Mouse (Mus musculus): ENCODE data around the gene Plppr1. TPM values are rescaled to one million over a fixed set of nuclear protein-coding genes. Genes with fewer than 3 reads are reported as not detected.
A peak's percentile ranks its signal among the peaks of the same experiment; 100 is the strongest.

Gene Plppr1
- total RNA-seq, 2 experiments from 2014 or later, result 8.7 TPM

DNA sequence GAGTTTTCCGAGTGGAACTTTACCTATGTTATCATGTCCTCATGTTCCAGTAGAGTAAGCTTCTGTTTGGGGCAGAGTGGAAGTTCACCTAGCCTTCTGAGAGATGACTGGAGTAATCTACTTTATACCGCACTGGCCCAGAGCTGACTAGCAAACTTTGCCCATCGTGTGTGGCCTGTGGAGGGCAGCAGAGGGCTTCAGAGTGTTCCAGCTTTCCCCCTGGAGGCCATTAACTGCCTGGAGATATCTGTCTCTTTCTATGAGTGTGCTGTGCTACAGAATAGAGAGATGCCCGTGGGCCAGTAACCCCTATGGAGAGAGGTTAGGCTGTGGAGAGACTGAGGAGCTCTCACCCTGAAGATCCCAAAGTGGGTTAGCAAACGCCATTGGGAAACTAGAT, 94.8 kb downstream of the Plppr1 start:
- Histone ChIP-seq H3K4me3 (no peak overlapping the region), H3K27ac (no peak overlapping the region)
- peak; percentile 84 for TF ChIP-seq CTCF (conservative IDR thresholded peaks at IDR 0.05)
- DNase-seq (ENCODE audit: low spot score in 2 of 2), result peak; percentile 52 to 68

GRCm38 (mm10) chr4:49156781-49157180, 97.7 kb downstream of the Plppr1 start:
- TF ChIP-seq CTCF (conservative IDR thresholded peaks at IDR 0.05), result no peak
- Histone ChIP-seq H3K27ac (no peak overlapping the region), H3K4me3 (no peak overlapping the region)
- no peak for DNase-seq (ENCODE audit: low spot score in 2 of 2)

- no peak for DNase-seq (ENCODE audit: low spot score in 2 of 2)
- Histone ChIP-seq H3K27ac (no peak overlapping the region), H3K4me3 (no peak overlapping the region)
- TF ChIP-seq CTCF (conservative IDR thresholded peaks at IDR 0.05), result no peak
These were observed 104.2 kb downstream of the Plppr1 start for GRCm38 (mm10) chr4:49163285-49163684.

DNA sequence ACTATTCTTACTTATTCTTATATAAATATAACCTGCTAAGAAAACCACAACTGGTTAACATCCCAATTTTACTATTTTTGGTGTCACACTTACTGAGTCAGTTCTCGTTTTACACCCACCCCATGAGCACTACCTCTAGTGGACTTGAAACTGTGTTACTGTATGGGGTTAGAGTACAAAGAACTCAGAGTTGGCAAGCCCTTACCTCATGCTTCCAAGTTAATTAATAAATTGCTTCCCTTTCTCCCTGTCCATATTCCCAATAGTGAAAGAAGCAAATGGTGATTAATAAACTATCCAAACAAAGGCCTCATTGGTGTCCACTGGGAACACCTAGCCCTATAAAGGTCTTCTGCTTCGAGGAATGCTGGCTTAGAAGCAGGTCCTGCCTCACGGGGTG, 107.3 kb downstream of the Plppr1 start:
- DNase-seq (ENCODE audit: low spot score in 2 of 2), result no peak
- TF ChIP-seq CTCF (conservative IDR thresholded peaks at IDR 0.05), result no peak
- H3K4me3 ChIP-seq, result no peak overlapping the region
- H3K27ac ChIP-seq, result no peak overlapping the region

GRCm38 (mm10) chr4:49167030-49167429, 108.0 kb downstream of the Plppr1 start:
- Histone ChIP-seq H3K27ac (no peak overlapping the region), H3K4me3 (no peak overlapping the region)
- TF ChIP-seq CTCF (conservative IDR thresholded peaks at IDR 0.05), result no peak
- DNase-seq (ENCODE audit: low spot score in 2 of 2), result no peak

DNA sequence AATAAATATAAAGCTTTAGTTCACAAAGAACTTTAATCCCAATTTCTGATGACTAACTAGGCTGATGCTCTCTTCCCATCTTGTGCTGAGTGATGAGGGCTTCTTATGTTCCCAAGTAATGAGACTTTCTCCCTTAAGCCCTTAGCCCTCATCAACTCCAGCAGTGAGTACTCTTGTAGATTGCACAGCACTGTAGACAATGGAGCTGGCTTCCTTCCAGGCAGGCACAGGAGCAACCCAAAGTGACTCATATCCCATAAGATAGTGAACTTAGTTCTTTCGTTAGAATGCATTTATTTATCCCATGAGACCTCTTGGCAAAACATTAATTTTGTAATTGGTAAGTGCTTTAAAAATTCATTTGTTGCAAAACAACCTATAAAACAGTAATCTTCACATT, 110.4 kb downstream of the Plppr1 start:
- no peak overlapping the region for H3K27ac ChIP-seq
- H3K4me3 ChIP-seq, result no peak overlapping the region
- TF ChIP-seq CTCF (conservative IDR thresholded peaks at IDR 0.05), result no peak
- DNase-seq (ENCODE audit: low spot score in 2 of 2), result no peak

DNA sequence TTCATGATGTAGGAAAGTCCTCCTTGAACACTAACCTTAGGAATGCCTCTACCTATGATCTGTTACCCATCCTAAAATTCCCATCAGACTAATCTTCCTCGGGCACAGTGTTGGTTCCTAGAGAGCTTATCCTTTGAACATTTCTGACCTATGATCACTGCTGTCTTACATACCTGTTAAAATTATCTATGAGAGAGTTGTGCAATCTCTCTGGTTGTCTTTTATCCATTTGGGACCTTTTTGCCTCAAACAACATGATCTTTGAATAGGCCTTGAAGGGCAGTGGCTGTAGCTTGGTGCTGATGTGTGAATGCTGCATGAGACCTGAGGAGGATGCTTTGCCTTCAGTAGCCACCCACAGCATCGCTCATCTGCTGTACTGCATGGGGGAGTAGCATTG, 119.0 kb downstream of the Plppr1 start:
- DNase-seq (ENCODE audit: low spot score in 2 of 2), result no peak
- no peak for TF ChIP-seq CTCF (conservative IDR thresholded peaks at IDR 0.05)
- Histone ChIP-seq H3K4me3 (no peak overlapping the region), H3K27ac (0 out of 2 replicates have a peak overlapping the region, but pooled peaks have one; percentile 25)

DNA sequence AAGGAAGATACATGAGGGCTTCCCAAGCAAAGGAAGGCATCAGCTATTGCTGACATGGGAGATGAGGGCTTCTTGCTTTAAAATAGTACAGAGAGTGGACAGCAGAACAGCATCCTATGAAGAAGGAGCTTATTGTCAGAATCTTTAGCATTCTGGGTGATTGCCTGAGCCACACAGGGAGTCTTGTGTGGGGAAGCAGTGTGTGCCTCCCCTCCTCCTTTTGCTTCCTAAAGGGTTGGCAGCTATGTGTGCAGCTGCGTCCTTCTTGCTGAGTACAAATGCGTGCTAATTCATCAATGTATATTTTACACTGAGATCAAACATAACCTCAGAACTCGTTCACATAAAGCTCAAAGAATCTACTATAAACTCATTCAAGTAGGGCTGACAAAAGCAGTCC, 119.8 kb downstream of the Plppr1 start:
- no peak for TF ChIP-seq CTCF (conservative IDR thresholded peaks at IDR 0.05)
- DNase-seq (ENCODE audit: low spot score in 2 of 2), result no peak
- no peak overlapping the region for H3K4me3 ChIP-seq
- H3K27ac ChIP-seq, result peak overlapping the region; percentile 25; the same call in 1 of the 2 replicates

GRCm38 (mm10) chr4:49179471-49180181, 120.6 kb downstream of the Plppr1 start:
- Histone ChIP-seq H3K27ac (no peak overlapping the region; the same call in 1 of the 2 replicates), H3K4me3 (no peak overlapping the region)
- TF ChIP-seq CTCF (conservative IDR thresholded peaks at IDR 0.05), result no peak
- DNase-seq (ENCODE audit: low spot score in 2 of 2), result no peak

- DNase-seq (ENCODE audit: low spot score in 2 of 2), result no peak
- Histone ChIP-seq H3K27ac (no peak overlapping the region), H3K4me3 (no peak overlapping the region)
- no peak for TF ChIP-seq CTCF (conservative IDR thresholded peaks at IDR 0.05)
These were observed 131.0 kb downstream of the Plppr1 start for GRCm38 (mm10) chr4:49189991-49190526.

DNA sequence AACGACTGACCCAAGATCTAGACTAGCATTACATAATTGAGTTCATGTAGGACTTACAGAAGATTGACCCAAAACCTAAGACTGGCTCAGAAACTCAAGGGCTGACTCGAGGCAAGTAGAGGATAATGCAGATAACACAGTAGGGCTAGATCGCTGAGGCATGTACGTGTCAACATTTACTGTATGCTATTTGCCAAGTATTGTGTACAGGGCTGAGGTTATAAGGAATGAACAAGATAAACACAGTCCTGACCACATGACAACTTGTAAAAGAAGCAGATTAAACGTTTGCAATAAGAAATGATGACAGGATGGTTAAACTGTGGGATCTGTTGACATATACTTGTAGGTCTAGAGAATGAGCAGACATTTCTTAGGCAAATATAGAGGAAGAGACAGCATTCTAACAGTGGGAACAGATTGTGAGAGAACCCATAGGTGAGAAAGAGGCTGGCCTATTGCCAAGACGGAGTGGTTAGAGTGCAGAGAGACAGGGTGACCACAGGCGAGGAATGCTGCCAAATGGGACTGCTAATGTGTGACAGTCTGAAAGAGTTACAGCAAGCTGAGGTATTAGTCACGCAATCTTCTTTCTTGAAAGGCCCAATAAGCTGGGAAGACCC, 138.2 kb downstream of the Plppr1 start:
- Histone ChIP-seq H3K4me3 (no peak overlapping the region), H3K27ac (no peak overlapping the region)
- no peak for TF ChIP-seq CTCF (conservative IDR thresholded peaks at IDR 0.05)
- no peak for DNase-seq (ENCODE audit: low spot score in 2 of 2)

- H3K4me3 ChIP-seq, result no peak overlapping the region
- no peak overlapping the region for H3K27ac ChIP-seq
- no peak for TF ChIP-seq CTCF (conservative IDR thresholded peaks at IDR 0.05)
- no peak for DNase-seq (ENCODE audit: low spot score in 2 of 2)
These were observed 151.4 kb downstream of the Plppr1 start for GRCm38 (mm10) chr4:49210457-49210856.

DNA sequence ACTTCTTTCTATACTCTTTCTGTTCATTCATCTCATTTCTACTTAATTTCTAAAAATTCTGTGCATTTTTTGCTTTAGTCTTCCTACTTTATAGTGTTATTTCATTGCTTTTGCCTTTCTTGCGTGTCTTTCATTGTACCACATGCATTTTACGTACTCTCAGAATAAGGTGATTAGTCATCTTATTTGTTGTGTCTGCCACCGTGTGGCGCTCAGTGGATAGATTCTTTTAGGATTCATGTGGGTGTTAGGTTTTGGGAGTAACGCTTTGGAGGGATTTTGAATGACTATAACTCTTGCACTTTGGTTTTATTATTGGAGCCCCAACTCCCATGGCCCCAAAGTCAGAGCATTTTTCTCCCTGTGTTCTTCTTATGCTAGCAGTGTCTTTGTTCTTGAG, 152.5 kb downstream of the Plppr1 start:
- DNase-seq (ENCODE audit: low spot score in 2 of 2), result peak in 1 of 2 experiments; percentile 29
- no peak overlapping the region for H3K4me3 ChIP-seq
- no peak overlapping the region for H3K27ac ChIP-seq
- TF ChIP-seq CTCF (conservative IDR thresholded peaks at IDR 0.05), result peak; percentile 65
